In genomic region chr3:89912108-89912542, GRCm38 (mm10) we compare ENCODE assay signal across 8 mouse cellular contexts. TPM values are rescaled to one million over a fixed set of nuclear protein-coding genes. Genes with fewer than 3 reads are reported as not detected.
DNase-seq lines count a peak whose midpoint lies in the region; ATAC-seq and TF ChIP-seq lines count a peak whose summit lies in the region.

No protein-coding gene starts in this region.

- DNase-seq in spleen, adult 2 months (ENCODE audit: low read depth in 1 of 2, low spot score in 2 of 2): no peak
- no peak for DNase-seq in spleen, postnatal 14 days (ENCODE audit: low spot score in 2 of 2)
- DNase-seq in liver, embryonic 11.5 days (ENCODE audit: low spot score): no peak
- DNase-seq in embryo, embryonic 10 days (ENCODE audit: low spot score): no peak
- no peak for DNase-seq in adrenal gland, adult 18-20 months (ENCODE audit: low spot score in 2 of 2)
- DNase-seq in right cerebral cortex, postnatal 36 days (ENCODE audit: low spot score in 2 of 2): no peak

- H3K27me3 ChIP-seq in spleen, adult 2 months (ENCODE audit: control insufficient read depth, insufficient read depth, low read length): no peaks in the 10 kb centered on the region
- peaks cover 21% of the 10 kb centered on the region for H3K27me3 ChIP-seq in forebrain, embryonic 16.5 days (replicated peaks; ENCODE audit: control insufficient read depth, insufficient read depth, low read length)
- H3K27me3 ChIP-seq in liver, embryonic 11.5 days (replicated peaks; ENCODE audit: control insufficient read depth, insufficient read depth, low read length): peaks cover 28% of the 10 kb centered on the region
- H3K27me3 ChIP-seq in stomach, embryonic 14.5 days (ENCODE audit: control insufficient read depth, insufficient read depth, low read length): no peaks in the 10 kb centered on the region

- no peak overlapping the region for H3K9ac ChIP-seq in forebrain, embryonic 16.5 days (replicated peaks; ENCODE audit: low read depth, low read length)
- H3K9ac ChIP-seq in liver, embryonic 11.5 days (ENCODE audit: low read depth, low read length): 0 out of 2 replicates have a peak overlapping the region, but pooled peaks have one; percentile 44
- H3K9ac ChIP-seq in stomach, embryonic 14.5 days (replicated peaks; ENCODE audit: low read depth, low read length): no peak overlapping the region

- H3K36me3 ChIP-seq in spleen, adult 2 months (ENCODE audit: control insufficient read depth, insufficient read depth, low read length): no peaks in the 10 kb centered on the region
- no peaks in the 10 kb centered on the region for H3K36me3 ChIP-seq in forebrain, embryonic 16.5 days (ENCODE audit: control insufficient read depth, insufficient read depth)
- no peaks in the 10 kb centered on the region for H3K36me3 ChIP-seq in liver, embryonic 11.5 days (ENCODE audit: control insufficient read depth, insufficient read depth, low read length)
- no peaks in the 10 kb centered on the region for H3K36me3 ChIP-seq in stomach, embryonic 14.5 days (ENCODE audit: control insufficient read depth, insufficient read depth, low read length)

- no peak for TF ChIP-seq CTCF in spleen, adult 2 months (IDR thresholded peaks at IDR 0.05; ENCODE audit: extremely low read depth, insufficient read depth, insufficient read length, insufficient replicate concordance)

- no peak for TF ChIP-seq POLR2A in spleen, adult 2 months (IDR thresholded peaks at IDR 0.05; ENCODE audit: low read depth, low read length)

- H3K9me3 ChIP-seq in forebrain, embryonic 16.5 days (ENCODE audit: control insufficient read depth, low read length): no peaks in the 10 kb centered on the region
- no peaks in the 10 kb centered on the region for H3K9me3 ChIP-seq in liver, embryonic 11.5 days (ENCODE audit: control insufficient read depth, low read length)
- no peaks in the 10 kb centered on the region for H3K9me3 ChIP-seq in stomach, embryonic 14.5 days (ENCODE audit: control insufficient read depth, low read depth, low read length)

- H3K4me3 ChIP-seq in spleen, adult 2 months (ENCODE audit: extremely low read depth, insufficient read depth, insufficient read length): peak overlapping the region; percentile 78
- H3K4me3 ChIP-seq in forebrain, embryonic 16.5 days (replicated peaks; ENCODE audit: low read length): no peak overlapping the region
- peak overlapping the region; percentile 57 for H3K4me3 ChIP-seq in liver, embryonic 11.5 days (ENCODE audit: low read depth, low read length)
- peak overlapping the region; percentile 48; the same call in 1 of the 2 replicates for H3K4me3 ChIP-seq in stomach, embryonic 14.5 days (ENCODE audit: low read depth, low read length)

- WGBS in spleen, adult 2 months: 33% methylated on average over 6 of the region's 6 CpGs
- WGBS in forebrain, embryonic 16.5 days: 41% methylated on average over 6 of the region's 6 CpGs
- WGBS in liver, embryonic 11.5 days: 38% methylated on average over 6 of the region's 6 CpGs
- 37% methylated on average over 6 of the region's 6 CpGs for WGBS in stomach, embryonic 14.5 days

- peak overlapping the region; percentile 85 for H3K4me2 ChIP-seq in forebrain, embryonic 16.5 days (ENCODE audit: low read length)
- H3K4me2 ChIP-seq in liver, embryonic 11.5 days: peak overlapping the region; percentile 98
- H3K4me2 ChIP-seq in stomach, embryonic 14.5 days (replicated peaks; ENCODE audit: low read depth, low read length): peak overlapping the region; percentile 99

- peak overlapping the region; percentile 96 for H3K27ac ChIP-seq in spleen, adult 2 months (ENCODE audit: insufficient read depth, low read length)
- no peak overlapping the region for H3K27ac ChIP-seq in forebrain, embryonic 16.5 days (ENCODE audit: low read length)
- no peak overlapping the region for H3K27ac ChIP-seq in liver, embryonic 11.5 days (ENCODE audit: low read depth, low read length)
- H3K27ac ChIP-seq in stomach, embryonic 14.5 days (ENCODE audit: low read length): no peak overlapping the region

- peaks cover 30% of the 10 kb centered on the region for H3K4me1 ChIP-seq in spleen, adult 2 months (ENCODE audit: control insufficient read depth, insufficient read depth, insufficient read length)
- H3K4me1 ChIP-seq in forebrain, embryonic 16.5 days (replicated peaks; ENCODE audit: control insufficient read depth, insufficient read depth, low read length): peaks cover 8% of the 10 kb centered on the region
- H3K4me1 ChIP-seq in liver, embryonic 11.5 days (replicated peaks; ENCODE audit: control insufficient read depth, insufficient read depth, low read length): peaks cover 3% of the 10 kb centered on the region; the same call in 1 of the 2 replicates
- 0 out of 2 replicates have a peak, but pooled peaks cover 5% of the 10 kb centered on the region for H3K4me1 ChIP-seq in stomach, embryonic 14.5 days (ENCODE audit: control insufficient read depth, insufficient read depth, low read length)

- ATAC-seq in forebrain, embryonic 16.5 days: no peak
- peak; percentile 26; the same call in 1 of the 2 replicates for ATAC-seq in liver, embryonic 11.5 days (replicated peaks; ENCODE audit: low FRiP score)
- peak; percentile 3; the same call in 1 of the 2 replicates for ATAC-seq in stomach, embryonic 14.5 days (ENCODE audit: insufficient number of reproducible peaks, insufficient read depth, low FRiP score, low read depth)

RNA-seq across cellular contexts. Expression of gene Il6ra, which starts 0.9 kb away (rescaled TPM):
- polyA plus RNA-seq in spleen, adult 2 months (2012; rRNA removed): 21.4 and 25.6 TPM in 2 replicates
- 0.54 and 0.88 TPM in 2 replicates for polyA plus RNA-seq in forebrain, embryonic 16.5 days (2015; fragmentation: Nextera tagmentation; extraction: Ambion mirVana)
- polyA plus RNA-seq in liver, embryonic 11.5 days (2014; fragmentation: Nextera tagmentation; extraction: Ambion mirVana): 0.71 and 1.0 TPM in 2 replicates
- polyA plus RNA-seq in stomach, embryonic 14.5 days (2014; fragmentation: Nextera tagmentation; extraction: Ambion mirVana): 1.6 and 1.8 TPM in 2 replicates
- total RNA-seq in adrenal gland, adult 18-20 months (2021): 10 to 100 TPM in 1 of 2 experiments, 1 to 10 TPM in 1; 7.8 to 13.9 TPM

RNA-seq across cellular contexts. Expression of gene Atp8b2, which starts 51.2 kb away (rescaled TPM):
- polyA plus RNA-seq in spleen, adult 2 months (2012; rRNA removed): 49.3 and 66.0 TPM in 2 replicates
- 11.0 and 14.1 TPM in 2 replicates for polyA plus RNA-seq in forebrain, embryonic 16.5 days (2015; fragmentation: Nextera tagmentation; extraction: Ambion mirVana)
- 7.7 and 9.1 TPM in 2 replicates for polyA plus RNA-seq in liver, embryonic 11.5 days (2014; fragmentation: Nextera tagmentation; extraction: Ambion mirVana)
- 19.0 and 21.0 TPM in 2 replicates for polyA plus RNA-seq in stomach, embryonic 14.5 days (2014; fragmentation: Nextera tagmentation; extraction: Ambion mirVana)
- total RNA-seq in adrenal gland, adult 18-20 months (2021): 10 to 100 TPM; 26.5 to 39.9 TPM
